Mouse (Mus musculus) embryo, embryonic 10 days (tissue): ENCODE measurements at regions not wholly inside any gene's neighbourhood (a gene's known extent, or its start where the extent isn't known, plus 50 kb on each side); places are given as distances from the start of the nearest gene placed in this dataset.
A peak's percentile ranks its signal among the peaks of the same experiment; 100 is the strongest.
"Not testable (repeated sequence)": the region's sequence is repeated elsewhere in the genome, so short reads cannot be mapped to it uniquely, and the experiment has no call there.

Source experiments
- DNase-seq: peaks from one replicate; pipeline ENCODE4 v3.0.0-alpha.2; 2015; ENCODE audit warnings: low spot score

GRCm38 (mm10) chr3:9064266-9065031, 545.4 kb downstream of the Zfp704 start:
- DNase-seq, result peak; percentile 84

DNA sequence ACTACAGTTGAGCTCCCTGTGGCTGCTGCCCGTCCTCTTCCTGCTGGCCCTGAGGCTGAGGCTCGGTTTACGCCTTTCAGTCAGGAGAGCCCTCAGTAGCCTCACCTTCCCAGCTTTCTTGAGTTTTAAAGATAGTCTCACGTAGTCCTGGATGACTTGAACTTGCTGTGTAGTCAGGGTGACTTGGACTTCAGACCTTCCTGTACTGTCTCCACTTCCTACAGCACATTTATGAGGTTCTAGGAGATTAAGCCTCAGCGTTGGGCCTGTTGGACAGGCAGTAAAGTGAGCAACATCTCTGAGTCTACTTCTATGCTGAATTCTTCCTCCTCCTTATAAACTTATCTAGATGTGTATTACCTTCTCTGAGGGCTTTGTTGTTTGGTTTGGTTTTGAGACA, 546.2 kb downstream of the Zfp704 start:
- DNase-seq, result no peak

DNA sequence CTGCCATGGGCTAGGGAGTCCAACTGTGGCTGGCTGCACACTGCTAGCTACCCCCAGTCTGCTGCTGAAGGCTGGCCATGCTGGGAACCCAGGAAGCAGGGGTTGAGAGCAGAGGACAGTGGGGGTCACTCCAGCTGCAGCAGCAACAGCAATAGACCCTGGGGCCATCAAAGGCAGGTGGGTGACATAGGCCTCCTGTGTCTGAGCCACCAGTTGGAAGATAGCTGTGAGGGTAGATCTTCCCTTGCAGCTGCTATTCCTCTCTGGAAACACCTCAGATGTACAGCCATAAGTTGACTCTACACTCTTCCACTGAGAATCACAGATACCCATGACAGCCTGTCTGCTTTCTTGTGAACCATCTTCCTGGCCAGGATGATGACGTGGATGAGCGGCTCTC, 548.5 kb downstream of the Zfp704 start:
- no peak for DNase-seq

- not testable (repeated sequence) for DNase-seq
Observed at GRCm38 (mm10) chr3:9057703-9058102, 552.2 kb downstream of the Zfp704 start.

DNA sequence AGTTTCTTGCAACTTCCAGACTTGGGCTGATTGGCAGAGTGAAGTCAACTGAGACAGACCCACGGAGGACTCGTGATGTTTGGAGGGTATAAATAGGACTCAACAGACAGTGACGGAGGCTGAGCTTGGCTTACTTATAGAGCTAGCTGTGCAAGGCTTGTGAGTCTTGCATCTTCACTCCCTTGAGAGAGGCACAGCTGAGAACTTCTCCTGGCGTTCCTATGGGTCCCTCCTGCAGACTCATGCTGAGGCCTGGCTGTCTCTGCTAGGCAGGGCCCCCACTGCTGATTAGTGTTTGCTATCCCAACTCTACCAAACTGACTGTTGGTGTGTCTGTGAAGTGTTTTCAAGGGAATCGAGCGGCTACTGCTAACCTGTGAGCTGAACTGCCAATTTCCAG, 553.0 kb downstream of the Zfp704 start:
- DNase-seq, result no peak

- no peak for DNase-seq
Observed at GRCm38 (mm10) chr3:9055780-9056179, 554.1 kb downstream of the Zfp704 start.
